Mouse (Mus musculus) lung, embryonic 16.5 days (tissue): ENCODE measurements around the gene Kdm6b. TPM values are rescaled to one million over a fixed set of nuclear protein-coding genes. Genes with fewer than 3 reads are reported as not detected.

Source experiments
- ATAC-seq: fragments of 200-750 bp; cut with Nextera tagmentation; 2 replicates; pipeline ENCODE4 v1.8.0; 2017; ENCODE audit warnings: low read depth, mild to moderate bottlenecking, moderate library complexity
- H3K27ac ChIP-seq: fragments of 300-500 bp; sonication (generic); 2 replicates; pipeline ENCODE4 v1.5.1; 2014; ENCODE audit warnings: mild to moderate bottlenecking, control low read depth, low read length
- H3K27me3 ChIP-seq: fragments of 300-500 bp; sonication (generic); 2 replicates; pipeline ENCODE4 v1.6.1; 2014; ENCODE audit warnings: low read depth, low read length, mixed read lengths; ENCODE audit not compliant: control insufficient read depth, insufficient read depth
- H3K36me3 ChIP-seq: fragments of 300-500 bp; sonication (generic); 2 replicates; pipeline ENCODE4 v1.6.1; 2014; ENCODE audit warnings: low read length; ENCODE audit not compliant: control insufficient read depth, insufficient read depth
- H3K4me1 ChIP-seq: fragments of 300-500 bp; sonication (generic); replicated peaks from 2 replicates; pipeline ENCODE4 v1.6.1; 2014; ENCODE audit warnings: low read length, mixed read lengths; ENCODE audit not compliant: control insufficient read depth, insufficient read depth
- H3K4me2 ChIP-seq: fragments of 300-500 bp; sonication (generic); 2 replicates; pipeline ENCODE4 v1.6.1; 2014; ENCODE audit warnings: low read depth, low read length, control low read depth
- H3K4me3 ChIP-seq: fragments of 300-500 bp; sonication (generic); 2 replicates; pipeline ENCODE4 v1.5.1; 2014; ENCODE audit warnings: mild to moderate bottlenecking, low read length, control low read depth
- H3K9ac ChIP-seq: fragments of 300-500 bp; sonication (generic); 2 replicates; pipeline ENCODE4 v1.6.1; 2014; ENCODE audit warnings: low read length, control low read depth
- H3K9me3 ChIP-seq: fragments of 300-500 bp; sonication (generic); 2 replicates; pipeline ENCODE4 v1.6.1; 2016; ENCODE audit warnings: low read length; ENCODE audit not compliant: control insufficient read depth
- WGBS: fragments of 180-500 bp; shearing (Covaris S2); extraction: QIAGEN DNeasy Blood & Tissue Kit; methylation state at CpG from one replicate; pipeline ENCODE4 v1.1.7; 2014; 5-methylcytosine and 5-hydroxymethylcytosine counted together
- polyA plus RNA-seq: library from polyadenylated mRNA; unstranded; fragments of >200 nt; fragmentation: Nextera tagmentation; extraction: Ambion mirVana; gene quantifications from 2 replicates; pipeline ENCODE4 v1.2.1, GENCODE M21; 2015

The Kdm6b gene
- polyA plus RNA-seq, 1 experiment from 2014 or later, result 26.0 TPM

- 59% methylated on average over 6 of the region's 6 CpGs for WGBS
Measured at GRCm38 (mm10) chr11:69433189-69433588, 19.7 kb upstream of the Kdm6b start.

GRCm38 (mm10) chr11:69432640-69432982 lies 19.1 kb upstream of the Kdm6b start:
- H3K27me3 ChIP-seq, result no peaks in the 10 kb centered on the region
- no peak overlapping the region for H3K4me3 ChIP-seq
- no peaks in the 10 kb centered on the region for H3K9me3 ChIP-seq
- peaks cover 14% of the 10 kb centered on the region for H3K4me1 ChIP-seq
- peak; percentile 22; the same call in 1 of the 2 replicates for ATAC-seq
- no peak overlapping the region for H3K27ac ChIP-seq
- 47% methylated on average over 11 of the region's 11 CpGs for WGBS
- H3K4me2 ChIP-seq, result peak overlapping the region; percentile 18; the same call in 1 of the 2 replicates
- H3K36me3 ChIP-seq, result no peaks in the 10 kb centered on the region
- no peak overlapping the region for H3K9ac ChIP-seq

More at GRCm38 (mm10) chr11:69433189-69433588, 19.7 kb upstream of the Kdm6b start:
- H3K27ac ChIP-seq, result no peak overlapping the region
- no peaks in the 10 kb centered on the region for H3K27me3 ChIP-seq
- H3K9me3 ChIP-seq, result no peaks in the 10 kb centered on the region
- no peak overlapping the region for H3K4me2 ChIP-seq
- no peak overlapping the region for H3K9ac ChIP-seq
- H3K4me1 ChIP-seq, result peaks cover 14% of the 10 kb centered on the region
- no peaks in the 10 kb centered on the region for H3K36me3 ChIP-seq
- no peak for ATAC-seq
- no peak overlapping the region for H3K4me3 ChIP-seq

- H3K4me3 ChIP-seq, result no peak overlapping the region
- no peaks in the 10 kb centered on the region for H3K9me3 ChIP-seq
- no peak overlapping the region for H3K9ac ChIP-seq
- peak overlapping the region; percentile 18 for H3K4me2 ChIP-seq
- no peaks in the 10 kb centered on the region for H3K36me3 ChIP-seq
- H3K4me1 ChIP-seq, result peaks cover 14% of the 10 kb centered on the region
- no peak overlapping the region for H3K27ac ChIP-seq
- H3K27me3 ChIP-seq, result no peaks in the 10 kb centered on the region
- peak; percentile 82 for ATAC-seq
- WGBS, result 23% methylated on average over 11 of the region's 11 CpGs
Measured at GRCm38 (mm10) chr11:69431829-69432639, 18.6 kb upstream of the Kdm6b start.

- Histone ChIP-seq H3K36me3 (no peaks in the 10 kb centered on the region), H3K4me2 (no peak overlapping the region), H3K9ac (no peak overlapping the region), H3K27me3 (no peaks in the 10 kb centered on the region), H3K9me3 (no peaks in the 10 kb centered on the region), H3K4me3 (no peak overlapping the region), H3K4me1 (peaks cover 14% of the 10 kb centered on the region), H3K27ac (no peak overlapping the region)
- WGBS, result 90% methylated on average over 15 of the region's 15 CpGs
- ATAC-seq, result no peak
Measured at GRCm38 (mm10) chr11:69430631-69431030, 17.2 kb upstream of the Kdm6b start.

GRCm38 (mm10) chr11:69429313-69429712 lies 15.8 kb upstream of the Kdm6b start:
- Histone ChIP-seq H3K4me1 (peaks cover 14% of the 10 kb centered on the region), H3K9me3 (no peaks in the 10 kb centered on the region), H3K4me2 (no peak overlapping the region), H3K27ac (peak overlapping the region; percentile 61), H3K4me3 (no peak overlapping the region), H3K9ac (0 out of 2 replicates have a peak overlapping the region, but pooled peaks have one; percentile 36), H3K36me3 (no peaks in the 10 kb centered on the region), H3K27me3 (no peaks in the 10 kb centered on the region)
- 14% methylated on average over 2 of the region's 2 CpGs for WGBS
- no peak for ATAC-seq

GRCm38 (mm10) chr11:69428751-69429150 lies 15.3 kb upstream of the Kdm6b start:
- WGBS, result 15% methylated on average over 4 of the region's 4 CpGs
- no peaks in the 10 kb centered on the region for H3K9me3 ChIP-seq

GRCm38 (mm10) chr11:69426246-69426645 lies 12.8 kb upstream of the Kdm6b start:
- no peak for ATAC-seq
- Histone ChIP-seq H3K4me2 (no peak overlapping the region), H3K27ac (no peak overlapping the region), H3K27me3 (peaks cover 3% of the 10 kb centered on the region; the same call in 1 of the 2 replicates), H3K36me3 (no peaks in the 10 kb centered on the region), H3K9ac (no peak overlapping the region), H3K4me3 (no peak overlapping the region), H3K9me3 (no peaks in the 10 kb centered on the region), H3K4me1 (peaks cover 13% of the 10 kb centered on the region)
- WGBS, result 73% methylated on average over 2 of the region's 2 CpGs

More at GRCm38 (mm10) chr11:69428751-69429150, 15.3 kb upstream of the Kdm6b start:
- Histone ChIP-seq H3K4me3 (no peak overlapping the region), H3K4me2 (no peak overlapping the region), H3K27me3 (no peaks in the 10 kb centered on the region), H3K9ac (no peak overlapping the region), H3K27ac (peak overlapping the region; percentile 61), H3K36me3 (no peaks in the 10 kb centered on the region), H3K4me1 (peaks cover 14% of the 10 kb centered on the region)
- peak; percentile 63; the same call in 1 of the 2 replicates for ATAC-seq

GRCm38 (mm10) chr11:69423885-69424284 lies 10.4 kb upstream of the Kdm6b start:
- 54% methylated on average over 6 of the region's 6 CpGs for WGBS
- no peak for ATAC-seq

GRCm38 (mm10) chr11:69422842-69423241 lies 9.4 kb upstream of the Kdm6b start:
- Histone ChIP-seq H3K4me2 (no peak overlapping the region), H3K4me3 (no peak overlapping the region), H3K27me3 (peaks cover 8% of the 10 kb centered on the region; the same call in 1 of the 2 replicates), H3K9ac (no peak overlapping the region), H3K4me1 (peaks cover 22% of the 10 kb centered on the region), H3K36me3 (no peaks in the 10 kb centered on the region), H3K27ac (no peak overlapping the region), H3K9me3 (no peaks in the 10 kb centered on the region)
- 85% methylated on average over 10 of the region's 10 CpGs for WGBS
- no peak for ATAC-seq

More at GRCm38 (mm10) chr11:69423885-69424284, 10.4 kb upstream of the Kdm6b start:
- Histone ChIP-seq H3K4me1 (peaks cover 24% of the 10 kb centered on the region), H3K27me3 (peaks cover 8% of the 10 kb centered on the region; the same call in 1 of the 2 replicates), H3K4me3 (no peak overlapping the region), H3K9me3 (no peaks in the 10 kb centered on the region), H3K27ac (no peak overlapping the region), H3K9ac (no peak overlapping the region), H3K36me3 (no peaks in the 10 kb centered on the region), H3K4me2 (no peak overlapping the region)
